In genomic region chr8:119776668-119777245, GRCm38 (mm10) we compare ENCODE assay signal across 11 mouse cellular contexts. TPM values are rescaled to one million over a fixed set of nuclear protein-coding genes. Genes with fewer than 3 reads are reported as not detected.
DNase-seq lines count a peak whose midpoint lies in the region; ATAC-seq and TF ChIP-seq lines count a peak whose summit lies in the region.
"Had no signal": no experiment of that assay in that cellular context is flagged by ENCODE, and none has a peak within 500 bp of the region (broad histone marks: within the 10 kb centered on the region; RNA-seq: fewer than 3 reads in every experiment).

No protein-coding gene starts in this region.

- no peak overlapping the region for H3K4me3 ChIP-seq in kidney, adult 2 months (ENCODE audit: insufficient read depth, low read depth, low read length)

- no peak for TF ChIP-seq POLR2A in kidney, adult 2 months (IDR thresholded peaks at IDR 0.05; ENCODE audit: low read depth, low read length)

- H3K27ac ChIP-seq in kidney, adult 2 months (ENCODE audit: insufficient read depth, low read depth, low read length): peak overlapping the region; percentile 8; the same call in 1 of the 2 replicates

- H3K27me3 ChIP-seq in kidney, adult 2 months (replicated peaks; ENCODE audit: control insufficient read depth, insufficient read depth, low read length): no peaks in the 10 kb centered on the region
- H3K27me3 ChIP-seq: forebrain, embryonic 15.5 days had no signal

- DNase-seq in adrenal gland, postnatal 14 days: peak; percentile 63
- DNase-seq in adrenal gland, postnatal 25 days: no peak
- DNase-seq in kidney, adult 2 months: peak; percentile 18
- DNase-seq in kidney, postnatal 36 days: no peak
- DNase-seq in MN1 (ENCODE audit: low spot score): peak; percentile 60
- peak; percentile 29 for DNase-seq in heart, postnatal 4 days
- DNase-seq in gastrocnemius, postnatal 4 days (ENCODE audit: low spot score in 2 of 2): no peak
- DNase-seq: cerebellum, adult 2 months had no signal

- H3K4me1 ChIP-seq in kidney, adult 2 months (ENCODE audit: control insufficient read depth, insufficient read depth, low read length): peaks cover 7% of the 10 kb centered on the region; the same call in 1 of the 2 replicates

- ATAC-seq in erythroblast, adult 5-6 weeks (replicated peaks; ENCODE audit: low FRiP score, poor library complexity, severe bottlenecking): no peak
- ATAC-seq: forebrain, embryonic 15.5 days had no signal

- 76% methylated on average over 7 of the region's 7 CpGs for WGBS in kidney, adult 2 months

- no peaks in the 10 kb centered on the region for H3K36me3 ChIP-seq in kidney, adult 2 months (ENCODE audit: control insufficient read depth, insufficient read depth, low read length)
- H3K36me3 ChIP-seq: midbrain, embryonic 12.5 days had no signal

- no peak for TF ChIP-seq CTCF in kidney, adult 2 months (conservative IDR thresholded peaks at IDR 0.05; ENCODE audit: insufficient read depth, insufficient read length, low read depth, low read length)

RNA-seq across cellular contexts. Expression of gene Tldc1, which starts 1.5 kb away (rescaled TPM):
- 9.1 and 10.8 TPM in 2 replicates for total RNA-seq in adrenal gland, postnatal 14 days (2021)
- 11.3 and 22.1 TPM in 2 replicates for total RNA-seq in adrenal gland, postnatal 25 days (2021)
- 11.6 and 12.6 TPM in 2 replicates for polyA plus RNA-seq in kidney, adult 2 months (2012; rRNA removed)
- total RNA-seq in heart, postnatal 4 days (2021): 1 to 10 TPM; 9.0 to 9.2 TPM
- total RNA-seq in erythroblast, adult 5-6 weeks (2015; ENCODE audit: low replicate concordance): 0.42 and 1.3 TPM in 2 replicates
- total RNA-seq in erythroblast, adult 5-6 weeks (2017; ENCODE audit: low replicate concordance): 1.4 TPM in 1 of 2 replicates, not detected in the other
- 1 to 10 TPM; 6.4 to 7.8 TPM for total RNA-seq in gastrocnemius, postnatal 4 days (2021)

Comparison
In these comparisons a context has a peak if more than half of its experiments do, and no peak if none do; other contexts are left out.
1. DNase-seq: peak in adrenal gland, postnatal 14 days (single experiment), kidney, adult 2 months (single experiment), MN1 (single experiment) and heart, postnatal 4 days (single experiment); none in adrenal gland, postnatal 25 days (single experiment), kidney, postnatal 36 days (0 of 2) and gastrocnemius, postnatal 4 days (0 of 2).